Mouse (Mus musculus): ENCODE data around the gene Atf7.

- TF ChIP-seq POLR2A (IDR thresholded peaks at IDR 0.05; ENCODE audit: low read depth, low read length) (no peak), CTCF (IDR thresholded peaks at IDR 0.05; ENCODE audit: extremely low read depth, insufficient read depth, insufficient read length, insufficient replicate concordance) (no peak)
These were observed 139.4 kb downstream of the Atf7 start for GRCm38 (mm10) chr15:102485853-102486252.
